Mouse (Mus musculus) embryonic fibroblast, embryonic 13.5 days (primary cell): ENCODE data around the gene Gdnf. TPM values are rescaled to one million over a fixed set of nuclear protein-coding genes. Genes with fewer than 3 reads are reported as not detected.

Experiments
- H3K27ac ChIP-seq: 2 replicates; pipeline ENCODE4 v1.5.1; 2012; ENCODE audit warnings: low read length, control low read depth, inconsistent platforms; ENCODE audit not compliant: insufficient read depth
- H3K4me1 ChIP-seq: 2 replicates; pipeline ENCODE4 v1.6.1; 2011; ENCODE audit warnings: low read length; ENCODE audit not compliant: control insufficient read depth, insufficient read depth
- H3K4me3 ChIP-seq: 2 replicates; pipeline ENCODE4 v1.5.1; 2011; ENCODE audit warnings: mild to moderate bottlenecking, control low read depth, low read length; ENCODE audit not compliant: insufficient read depth
- CTCF ChIP-seq: IDR thresholded peaks from 2 replicates; pipeline ENCODE4 v1.5.1; 2011; ENCODE audit warnings: mild to moderate bottlenecking, control low read depth, low read length, moderate library complexity, borderline replicate concordance; ENCODE audit not compliant: insufficient read depth
- POLR2A ChIP-seq: IDR thresholded peaks from 2 replicates; pipeline ENCODE4 v1.6.1; 2011; ENCODE audit warnings: low read depth, mild to moderate bottlenecking, control low read depth, low read length, moderate library complexity
- polyA plus RNA-seq: library from polyadenylated mRNA; stranded (reverse); fragments of >200 nt; gene quantifications from 2 replicates; pipeline ENCODE4 v1.2.4, GENCODE M21; 2011; ENCODE audit warnings: low read depth; ENCODE audit not compliant: missing spikeins, insufficient read length

The Gdnf gene
- polyA plus RNA-seq, 1 experiment = 1.3 TPM

DNA sequence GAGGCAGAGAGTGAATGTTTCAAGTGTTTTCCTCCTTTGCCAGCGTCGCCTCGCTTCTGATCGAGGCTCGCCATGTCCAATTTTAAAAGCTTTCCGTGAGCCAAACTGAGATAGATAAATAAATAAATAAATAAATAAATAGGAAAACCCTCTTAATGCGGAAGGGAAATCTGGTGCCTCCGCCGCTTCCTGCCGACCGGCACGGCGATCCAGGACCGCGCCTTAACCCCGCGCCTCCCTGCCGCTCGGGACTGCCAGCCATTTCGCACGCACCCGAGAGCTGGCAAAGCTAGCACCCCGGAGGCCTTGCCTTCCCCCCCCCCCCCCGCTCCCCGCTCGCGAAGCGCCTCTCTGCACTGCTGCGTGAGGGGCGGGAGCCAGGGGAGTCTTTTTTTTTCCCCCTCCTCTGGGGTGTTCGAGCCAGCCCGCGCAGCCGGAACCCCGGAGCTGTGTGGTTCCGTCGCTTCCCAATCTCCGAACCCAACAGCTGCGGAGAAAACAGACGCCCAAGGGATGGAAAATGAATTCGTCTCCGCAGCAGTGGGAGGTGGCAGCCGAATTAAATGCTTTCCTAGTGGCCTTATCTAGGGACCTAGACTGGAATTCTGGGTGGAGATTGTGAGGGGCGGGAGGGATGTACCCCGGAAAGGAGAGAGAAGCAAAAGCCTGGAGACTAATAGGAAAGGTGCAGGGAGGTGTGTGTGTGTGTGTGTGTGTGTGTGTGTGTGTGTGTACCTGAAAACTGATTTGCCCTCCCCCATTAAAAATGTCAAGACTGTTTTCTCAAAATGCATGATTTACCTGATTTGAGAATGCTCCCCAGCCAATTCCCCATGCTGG is 3.1 kb downstream of the Gdnf start:
- no peak for TF ChIP-seq CTCF
- TF ChIP-seq POLR2A = no peak
- H3K27ac ChIP-seq = no peak overlapping the region
- H3K4me1 ChIP-seq = no peaks in the 10 kb centered on the region
- H3K4me3 ChIP-seq = peak overlapping the region; percentile 47

DNA sequence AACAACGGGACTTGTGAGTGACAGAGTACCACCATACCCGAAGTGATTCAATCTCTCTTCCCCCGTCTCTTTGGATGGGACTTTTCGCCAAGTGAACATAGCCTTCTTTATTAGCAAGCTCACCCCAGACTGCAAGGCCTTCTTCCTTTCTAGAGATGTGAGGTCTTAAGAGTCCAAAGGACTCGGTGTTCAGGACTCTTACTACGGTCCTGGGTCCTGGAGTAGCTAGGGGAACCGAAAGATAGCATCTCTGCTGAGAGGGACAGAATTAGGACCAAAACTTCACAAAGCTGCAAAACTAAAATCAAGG is 3.7 kb downstream of the Gdnf start:
- H3K4me3 ChIP-seq = no peak overlapping the region
- H3K27ac ChIP-seq = no peak overlapping the region
- TF ChIP-seq CTCF (no peak), POLR2A (no peak)
- H3K4me1 ChIP-seq = no peaks in the 10 kb centered on the region

DNA sequence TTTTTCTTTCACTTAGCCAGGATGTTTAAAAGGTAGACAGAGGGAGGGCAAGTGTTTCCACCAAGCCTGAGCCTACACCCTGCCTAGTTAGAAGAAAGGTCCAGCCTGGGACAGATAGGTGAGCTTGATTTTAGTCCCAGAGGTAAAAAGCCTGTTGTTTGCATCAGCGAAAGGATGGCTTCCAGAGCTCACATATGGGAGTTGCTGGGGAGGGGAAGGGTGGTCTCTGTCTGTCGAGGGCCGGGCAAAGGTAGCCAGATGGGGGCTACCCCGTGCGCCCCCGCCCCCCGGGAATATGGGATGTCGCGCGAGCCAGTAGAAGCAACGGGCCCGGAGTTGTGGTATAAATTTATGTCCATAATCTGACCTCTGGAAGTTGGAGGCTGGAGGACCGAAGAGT is 4.3 kb downstream of the Gdnf start:
- Histone ChIP-seq H3K4me3 (no peak overlapping the region), H3K27ac (no peak overlapping the region), H3K4me1 (no peaks in the 10 kb centered on the region)
- TF ChIP-seq POLR2A (no peak), CTCF (no peak)

DNA sequence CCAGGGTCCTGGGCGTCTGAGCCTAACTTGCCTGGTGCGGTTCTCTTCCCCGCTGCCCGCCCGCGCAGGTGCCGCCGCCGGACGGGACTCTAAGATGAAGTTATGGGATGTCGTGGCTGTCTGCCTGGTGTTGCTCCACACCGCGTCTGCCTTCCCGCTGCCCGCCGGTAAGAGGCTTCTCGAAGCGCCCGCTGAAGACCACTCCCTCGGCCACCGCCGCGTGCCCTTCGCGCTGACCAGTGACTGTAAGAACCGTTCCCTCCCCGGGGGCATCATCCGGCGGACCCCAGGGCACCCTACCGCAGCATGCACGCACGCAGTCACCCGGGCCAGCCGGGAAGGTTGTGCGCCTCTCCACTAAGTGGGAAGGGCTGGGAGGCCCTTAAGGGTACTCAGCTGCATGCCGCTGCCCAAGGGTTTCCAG is 4.9 kb downstream of the Gdnf start:
- H3K4me3 ChIP-seq = no peak overlapping the region
- H3K27ac ChIP-seq = no peak overlapping the region
- TF ChIP-seq POLR2A (no peak), CTCF (no peak)
- no peaks in the 10 kb centered on the region for H3K4me1 ChIP-seq

DNA sequence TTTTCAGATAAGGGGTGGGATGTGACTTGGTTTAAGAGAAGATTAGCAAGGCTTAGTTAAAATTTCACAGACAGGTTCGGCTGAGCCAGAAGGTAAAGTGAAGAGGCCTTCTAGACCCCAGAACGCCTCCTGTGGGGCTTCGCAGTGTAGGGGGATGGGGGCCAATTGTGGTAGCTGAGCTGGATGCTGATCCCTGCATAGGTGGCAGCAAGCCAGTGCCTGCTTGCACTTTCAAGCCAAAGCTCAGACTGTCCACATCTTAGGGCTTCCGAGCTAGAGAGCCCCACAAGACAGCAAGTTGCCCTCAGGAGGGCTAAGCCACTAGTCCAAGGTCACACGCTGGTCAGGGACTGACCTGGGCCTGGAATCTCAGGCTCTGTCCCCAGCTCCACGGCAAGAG is 13.2 kb downstream of the Gdnf start:
- TF ChIP-seq CTCF (no peak), POLR2A (no peak)
- no peaks in the 10 kb centered on the region for H3K4me1 ChIP-seq
- H3K27ac ChIP-seq = no peak overlapping the region
- H3K4me3 ChIP-seq = no peak overlapping the region

DNA sequence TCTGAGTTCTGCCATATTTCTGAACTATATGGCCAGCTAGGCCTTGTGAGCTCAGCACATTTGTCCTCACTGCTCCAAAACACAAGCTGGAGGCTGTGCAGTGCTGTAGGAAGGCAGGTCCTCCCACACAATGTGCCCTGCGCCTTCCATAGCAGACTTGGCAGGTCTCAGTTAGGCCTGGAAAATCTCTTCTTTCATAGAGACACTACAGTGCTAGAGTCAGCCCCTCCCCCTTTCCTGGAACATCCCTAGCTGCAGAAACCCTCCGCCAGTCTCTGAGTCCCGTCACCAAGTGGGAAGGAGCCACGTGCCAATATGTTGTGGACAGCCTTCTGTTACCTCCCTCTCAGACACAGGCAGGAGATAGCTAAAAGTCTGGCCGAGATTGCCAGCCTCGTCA is 14.9 kb downstream of the Gdnf start:
- no peak for TF ChIP-seq CTCF
- no peak for TF ChIP-seq POLR2A
- H3K27ac ChIP-seq = no peak overlapping the region
- H3K4me3 ChIP-seq = no peak overlapping the region
- no peaks in the 10 kb centered on the region for H3K4me1 ChIP-seq

DNA sequence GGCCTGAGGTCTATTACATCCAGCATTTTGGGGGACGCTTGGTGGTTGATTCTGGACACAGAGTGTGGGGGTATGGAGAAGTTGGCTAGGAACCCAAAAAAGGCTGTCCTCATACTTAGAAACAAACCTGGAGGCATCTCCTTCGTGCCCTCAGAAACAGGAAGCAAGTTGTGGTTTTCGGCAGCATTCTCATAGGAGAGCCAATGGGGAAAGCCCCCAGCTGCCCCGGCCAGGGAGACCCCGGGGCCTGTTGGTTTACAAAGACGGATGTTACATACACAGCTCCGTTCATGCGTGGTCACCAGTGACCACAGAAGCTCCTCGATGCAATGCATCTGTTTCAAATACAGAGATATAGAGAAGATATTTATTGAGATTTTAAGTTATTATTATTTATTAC is 24.8 kb downstream of the Gdnf start:
- Histone ChIP-seq H3K4me3 (no peak overlapping the region), H3K4me1 (peaks cover 11% of the 10 kb centered on the region), H3K27ac (no peak overlapping the region)
- TF ChIP-seq POLR2A (no peak), CTCF (no peak)

DNA sequence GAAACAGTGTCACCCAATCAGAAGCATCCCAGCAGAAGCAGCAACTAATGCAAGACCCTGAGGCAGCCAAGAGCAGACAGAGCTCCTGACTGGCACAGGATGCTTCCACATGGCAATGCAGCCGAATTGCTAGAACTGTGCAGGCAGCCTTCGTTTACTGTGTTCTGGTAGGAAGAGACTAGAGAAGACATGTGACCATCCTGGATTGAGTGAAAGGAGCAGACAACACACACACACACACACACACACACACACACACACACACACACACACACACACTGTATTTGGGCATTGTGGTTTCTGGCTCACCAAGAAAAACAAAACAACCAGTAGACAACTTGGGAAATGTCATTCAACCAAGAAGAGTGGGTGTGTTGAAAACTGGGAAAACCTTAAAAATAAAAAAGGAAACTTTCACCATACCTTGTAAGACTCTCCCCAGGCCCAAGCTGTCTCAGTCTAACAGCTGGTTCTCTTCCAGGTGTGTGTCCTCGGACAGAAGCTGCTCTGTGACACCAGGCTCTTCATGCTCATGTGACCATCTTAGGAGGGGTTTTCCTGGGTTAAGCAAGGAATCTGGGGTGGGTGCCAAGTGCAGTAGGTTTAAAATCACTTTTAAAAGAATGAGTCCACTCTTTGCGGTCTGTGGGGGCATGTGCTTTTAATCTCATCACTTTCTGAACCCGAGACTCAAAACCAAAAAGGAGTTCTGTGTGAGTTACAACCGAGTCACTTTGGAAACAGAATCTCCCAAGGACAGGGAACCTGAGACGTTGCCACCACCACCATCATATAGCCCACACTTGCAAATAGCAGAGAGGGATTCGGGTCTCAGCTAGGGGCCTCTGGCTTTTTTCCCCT is 27.6 kb downstream of the Gdnf start:
- no peak for TF ChIP-seq POLR2A
- no peak for TF ChIP-seq CTCF
- peaks cover 11% of the 10 kb centered on the region for H3K4me1 ChIP-seq
- no peak overlapping the region for H3K4me3 ChIP-seq
- peak overlapping the region; percentile 67 for H3K27ac ChIP-seq

DNA sequence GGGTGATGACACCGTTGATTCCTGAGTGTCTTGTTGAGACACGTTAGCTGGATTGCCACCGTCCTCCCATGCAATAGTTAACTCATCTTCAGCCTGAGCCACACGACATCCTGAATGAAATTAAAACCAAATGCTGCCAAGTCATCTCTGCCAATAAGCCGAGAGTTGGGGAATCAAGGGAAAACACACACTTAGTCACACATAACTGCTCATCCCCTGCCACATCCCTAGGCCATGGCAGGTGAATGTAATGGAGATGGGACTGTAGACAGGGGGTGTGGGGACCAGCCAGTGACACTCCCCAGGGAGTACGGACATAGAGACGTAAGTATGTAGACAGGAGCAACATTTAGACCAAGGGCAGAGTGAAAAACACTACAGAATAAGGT is 28.3 kb downstream of the Gdnf start:
- no peak for TF ChIP-seq POLR2A
- TF ChIP-seq CTCF = no peak
- Histone ChIP-seq H3K4me1 (peaks cover 11% of the 10 kb centered on the region), H3K4me3 (no peak overlapping the region), H3K27ac (peak overlapping the region; percentile 67)

DNA sequence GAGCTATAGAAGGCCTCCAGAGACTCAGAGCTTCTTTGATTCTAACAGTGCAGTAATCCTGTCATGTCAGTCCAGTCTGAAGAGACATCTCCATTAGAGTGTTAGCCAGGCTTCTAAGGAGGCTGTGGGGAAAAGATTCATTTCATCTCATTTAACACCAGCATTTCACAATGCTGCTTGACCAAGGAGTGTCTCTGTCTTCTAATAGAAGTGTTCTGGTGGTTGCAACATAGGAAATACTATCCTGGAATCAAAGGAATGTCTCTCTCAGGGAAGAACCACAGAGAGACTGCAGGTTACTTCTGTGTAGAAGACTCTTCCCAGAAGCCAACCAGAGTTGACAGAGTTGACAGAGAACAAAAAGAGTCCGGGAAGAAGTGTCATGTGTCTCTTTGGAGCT is 31.0 kb downstream of the Gdnf start:
- no peak overlapping the region for H3K27ac ChIP-seq
- TF ChIP-seq CTCF (no peak), POLR2A (no peak)

More for the DNA sequence above, 31.0 kb downstream of the Gdnf start:
- no peak overlapping the region for H3K4me3 ChIP-seq
- peaks cover 11% of the 10 kb centered on the region for H3K4me1 ChIP-seq
